Mouse (Mus musculus) heart, postnatal 36 days (tissue): ENCODE measurements around the gene Pdcd2l. TPM values are rescaled to one million over a fixed set of nuclear protein-coding genes. Genes with fewer than 3 reads are reported as not detected.

Experiments used
- DNase-seq, 2 experiments: peaks; one replicate each; pipeline ENCODE4 v3.0.0; 2021 to 2022
- intact Hi-C: fragments of 180-260 bp; cut with DNase I; formaldehyde crosslinking; loops from one replicate; pipeline ENCODE4 v1.15.1; 2025
- total RNA-seq, 2 experiments: library from RNA; stranded (reverse); gene quantifications; 2 replicates each; pipeline ENCODE4 v1.2.3; 2021

Gene Pdcd2l
- total RNA-seq, 2 experiments from 2014 or later: 21.9 to 22.1 TPM

DNA sequence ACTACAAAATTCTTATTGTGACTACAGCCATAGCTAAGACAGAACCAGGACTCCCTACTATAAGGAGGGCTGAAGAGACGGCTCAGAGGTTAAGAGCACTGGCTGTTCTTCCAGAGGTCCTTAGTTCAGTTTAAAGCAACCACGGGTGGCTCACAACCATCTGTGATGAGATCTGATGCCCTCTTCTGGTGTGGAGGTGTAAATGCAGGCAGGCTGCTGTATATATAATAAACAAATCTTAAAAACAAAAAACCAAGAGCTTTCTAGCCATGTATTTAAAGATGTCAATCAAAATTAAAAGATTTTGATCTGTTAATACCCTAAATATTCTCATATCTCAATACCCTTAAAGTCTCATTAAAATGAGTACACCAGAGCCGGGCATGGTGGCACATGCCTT lies 37.3 kb downstream of the Pdcd2l start:
- DNase-seq: no peak
- intact Hi-C loops: no loop called here

DNA sequence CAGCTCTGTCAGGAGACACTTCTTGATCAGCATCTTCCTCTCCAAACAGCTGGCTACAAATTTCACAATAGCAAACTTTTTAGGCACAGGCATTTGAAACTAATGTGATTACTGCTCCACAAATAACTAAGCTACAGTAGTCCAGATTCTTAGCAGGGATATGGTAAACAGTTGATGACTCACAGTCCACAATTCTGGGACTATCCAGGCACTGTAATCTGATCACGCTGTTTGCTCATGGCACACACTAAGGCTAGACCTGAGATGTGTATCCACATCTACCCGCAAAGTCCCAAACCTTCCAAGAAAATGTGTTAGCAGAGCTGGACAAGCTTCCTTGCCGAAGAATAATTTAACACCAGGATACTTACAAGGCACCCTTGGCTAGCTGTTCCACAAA lies 38.5 kb downstream of the Pdcd2l start:
- no peak for DNase-seq
- intact Hi-C loops: no loop called here

DNA sequence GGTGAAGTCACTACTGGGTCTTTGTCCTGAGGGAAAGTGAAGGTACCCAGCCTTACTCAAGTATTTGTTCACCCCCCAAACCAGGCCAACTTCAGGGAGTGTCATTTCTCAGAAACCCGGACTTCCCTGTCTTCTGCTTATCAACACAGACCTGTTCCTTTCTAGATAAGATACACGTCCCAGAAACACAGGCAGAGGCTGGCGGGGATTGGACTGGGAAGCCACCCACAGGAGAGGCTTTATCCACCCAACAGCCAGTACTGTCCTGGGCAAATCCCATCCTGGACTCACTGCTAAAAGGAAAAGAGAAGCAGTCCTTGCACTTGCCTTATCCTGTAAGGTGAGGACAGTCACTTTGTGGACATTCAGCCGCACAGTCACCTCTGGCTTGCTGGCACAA lies 49.3 kb downstream of the Pdcd2l start:
- intact Hi-C loops: no loop called here
- no peak for DNase-seq

DNA sequence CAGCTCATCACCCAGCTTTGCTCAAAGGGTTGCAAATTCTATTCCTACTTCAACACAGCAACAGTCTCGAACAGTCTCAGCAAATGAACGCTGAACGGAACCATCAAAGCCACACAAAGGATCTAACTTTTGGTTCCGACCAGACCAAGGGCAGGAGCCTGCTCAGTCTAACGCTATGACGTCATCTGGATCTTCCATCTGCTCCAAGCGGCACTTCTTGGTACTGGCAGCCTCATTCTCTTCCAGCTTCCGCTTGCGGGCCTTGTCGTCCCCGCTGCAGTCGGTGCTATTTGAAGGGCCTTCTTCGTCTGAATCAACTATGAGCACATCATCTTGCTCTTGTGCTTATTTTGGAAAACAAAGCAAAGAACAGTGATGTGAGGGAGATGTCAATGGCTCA lies 55.3 kb downstream of the Pdcd2l start:
- DNase-seq: no peak
- intact Hi-C loops: no loop called here

DNA sequence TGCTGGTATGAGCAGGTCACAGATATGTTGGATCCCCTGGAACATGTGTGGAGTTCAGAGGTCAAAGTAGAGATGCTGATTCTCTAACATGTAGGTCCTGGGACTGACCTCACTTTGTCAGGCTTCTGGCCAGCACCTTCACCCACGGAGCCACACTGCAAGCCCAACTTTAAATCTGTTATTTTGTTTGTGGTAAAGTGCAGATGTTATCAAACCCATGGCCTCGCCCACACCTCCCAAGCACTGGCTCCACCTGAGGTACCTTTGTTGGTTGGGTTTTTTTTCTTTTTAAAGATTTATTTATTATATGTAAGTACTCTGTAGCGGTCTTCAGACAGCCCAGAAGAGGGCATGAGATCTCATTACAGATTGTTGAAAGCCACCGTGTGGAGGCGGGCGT lies 57.0 kb downstream of the Pdcd2l start:
- intact Hi-C loops: no loop called here
- no peak for DNase-seq

Other genes with a start within 250 kb of the Pdcd2l start
- gene Scgb2b27, start 182.7 kb downstream of the Pdcd2l start, total RNA-seq: not detected
- gene Scgb1b27, start 175.2 kb downstream of the Pdcd2l start, total RNA-seq: not detected
- gene Scgb1b30, start 101.2 kb downstream of the Pdcd2l start, total RNA-seq: not detected
- 10 to 100 TPM in 1 of 2 experiments, 1 to 10 TPM in 1; 8.6 to 10.3 TPM for gene Wtip, start 63.4 kb downstream of the Pdcd2l start, total RNA-seq
- 10 to 100 TPM; 32.9 to 35.1 TPM for gene Uba2, start 27.1 kb downstream of the Pdcd2l start, total RNA-seq
- 100 to 1,000 TPM; 520 to 540 TPM for gene Gpi1, start 33.7 kb upstream of the Pdcd2l start, total RNA-seq
- not detected for gene Gm6096, start 54.4 kb upstream of the Pdcd2l start, total RNA-seq
- 10 to 100 TPM; 47.4 to 55.9 TPM for gene 4931406P16Rik, start 116.9 kb upstream of the Pdcd2l start, total RNA-seq
- gene Lsm14a, start 196.7 kb upstream of the Pdcd2l start, total RNA-seq: 10 to 100 TPM; 82.9 to 83.7 TPM